In genomic region chr7:112703341-112703740, GRCm38 (mm10) we compare ENCODE assay signal across 20 mouse cellular contexts. TPM values are rescaled to one million over a fixed set of nuclear protein-coding genes. Genes with fewer than 3 reads are reported as not detected.
"Had no signal": no experiment of that assay in that cellular context is flagged by ENCODE, and none has a peak within 500 bp of the region (broad histone marks: within the 10 kb centered on the region; RNA-seq: fewer than 3 reads in every experiment).

No protein-coding gene starts in this region.

- DNase-seq: kidney, adult 9 months; kidney, postnatal 14 days; kidney, postnatal 4 days; left cerebral cortex, postnatal 4 days; liver; lung, adult 18-20 months; lung, postnatal 10 days; lung, postnatal 4 days; midbrain, embryonic 14.5 days; right cerebral cortex, adult 18-20 months; right cerebral cortex, postnatal 25 days; spleen, adult 18-20 months; thymus, postnatal 25 days had no signal

- H3K4me3 ChIP-seq: limb, embryonic 13.5 days; liver, embryonic 12.5 days; liver, embryonic 15.5 days; lung, embryonic 15.5 days; stomach, embryonic 15.5 days had no signal

- H3K4me1 ChIP-seq: liver, embryonic 12.5 days; liver, embryonic 15.5 days had no signal

- H3K9me3 ChIP-seq: limb, embryonic 13.5 days; liver, embryonic 12.5 days; liver, embryonic 15.5 days; lung, embryonic 15.5 days; stomach, embryonic 15.5 days had no signal

- H3K36me3 ChIP-seq: limb, embryonic 13.5 days; liver, embryonic 12.5 days; liver, embryonic 15.5 days; lung, embryonic 15.5 days; stomach, embryonic 15.5 days had no signal

- H3K27me3 ChIP-seq: limb, embryonic 13.5 days; liver, embryonic 15.5 days; lung, embryonic 15.5 days; stomach, embryonic 15.5 days had no signal

- H3K27ac ChIP-seq: limb, embryonic 13.5 days; liver, embryonic 12.5 days; liver, embryonic 15.5 days; lung, embryonic 15.5 days; stomach, embryonic 15.5 days had no signal

RNA-seq across cellular contexts. Expression of gene Tead1, which starts 24.2 kb away (rescaled TPM):
- total RNA-seq: megakaryocyte progenitor cell, adult 5-6 weeks; megakaryocyte-erythroid progenitor cell, adult 5-6 weeks had no signal
